ENCODE assay signal across 8 mouse cellular contexts in the genomic region with DNA sequence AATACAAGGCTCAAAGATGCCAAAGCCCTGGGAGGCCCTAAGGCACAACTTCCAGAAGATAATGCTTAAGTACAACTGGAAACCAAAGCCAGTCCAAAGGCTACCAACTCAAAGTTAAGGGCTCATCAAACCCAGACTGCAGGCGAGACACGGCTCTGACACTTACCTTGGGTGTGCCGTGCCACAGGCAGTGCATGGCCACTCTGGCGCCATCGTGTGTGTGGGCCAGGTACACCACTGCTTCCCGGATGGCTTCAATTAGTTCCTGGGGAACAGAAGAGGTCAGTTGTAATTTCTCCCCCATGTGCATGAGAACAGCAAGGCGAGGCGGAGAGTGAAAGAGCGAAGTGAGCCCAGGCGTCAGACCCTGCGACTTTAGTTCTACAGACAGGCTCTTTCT. TPM values are rescaled to one million over a fixed set of nuclear protein-coding genes. Genes with fewer than 3 reads are reported as not detected.
DNase-seq lines count a peak whose midpoint lies in the region; ATAC-seq and TF ChIP-seq lines count a peak whose summit lies in the region.

No protein-coding gene starts in this region.

- H3K4me2 ChIP-seq in intestine, embryonic 14.5 days (ENCODE audit: low read length): no peak overlapping the region
- no peak overlapping the region for H3K4me2 ChIP-seq in intestine, embryonic 16.5 days (ENCODE audit: low read depth, low read length)
- H3K4me2 ChIP-seq in limb, embryonic 11.5 days (ENCODE audit: low read depth, severe bottlenecking): no peak overlapping the region

- 55% methylated on average over 11 of the region's 11 CpGs for WGBS in intestine, embryonic 14.5 days
- 64% methylated on average over 11 of the region's 11 CpGs for WGBS in intestine, embryonic 16.5 days
- 45% methylated on average over 11 of the region's 11 CpGs for WGBS in limb, embryonic 11.5 days

- H3K9ac ChIP-seq in intestine, embryonic 14.5 days (ENCODE audit: low read length): no peak overlapping the region
- H3K9ac ChIP-seq in intestine, embryonic 16.5 days (ENCODE audit: low read depth, low read length): no peak overlapping the region
- no peak overlapping the region for H3K9ac ChIP-seq in limb, embryonic 11.5 days (ENCODE audit: low read length)

- TF ChIP-seq POLR2A in cortical plate, adult 2 months (IDR thresholded peaks at IDR 0.05; ENCODE audit: extremely low read depth, insufficient read depth, low read length): no peak

- no peak overlapping the region for H3K27ac ChIP-seq in intestine, embryonic 14.5 days (ENCODE audit: low read depth)
- no peak overlapping the region for H3K27ac ChIP-seq in intestine, embryonic 16.5 days (ENCODE audit: low read length)
- no peak overlapping the region for H3K27ac ChIP-seq in cortical plate, adult 2 months (ENCODE audit: insufficient read depth, low read length)
- no peak overlapping the region for H3K27ac ChIP-seq in limb, embryonic 11.5 days (replicated peaks; ENCODE audit: low read depth, low read length)

- no peak overlapping the region for H3K4me3 ChIP-seq in intestine, embryonic 14.5 days (ENCODE audit: low read depth, low read length)
- no peak overlapping the region for H3K4me3 ChIP-seq in intestine, embryonic 16.5 days (ENCODE audit: low read length)
- H3K4me3 ChIP-seq in cortical plate, adult 2 months (ENCODE audit: insufficient read depth, low read length): no peak overlapping the region
- no peak overlapping the region for H3K4me3 ChIP-seq in limb, embryonic 11.5 days (ENCODE audit: low read depth, low read length)

- H3K36me3 ChIP-seq in intestine, embryonic 14.5 days (ENCODE audit: control insufficient read depth, insufficient read depth, low read length): peaks cover 87% of the 10 kb centered on the region
- H3K36me3 ChIP-seq in intestine, embryonic 16.5 days (ENCODE audit: control insufficient read depth, insufficient read depth, low read length): peaks cover 23% of the 10 kb centered on the region
- H3K36me3 ChIP-seq in limb, embryonic 11.5 days (ENCODE audit: control insufficient read depth, insufficient read depth, low read length): peaks cover 16% of the 10 kb centered on the region

- H3K4me1 ChIP-seq in intestine, embryonic 14.5 days (replicated peaks; ENCODE audit: control insufficient read depth, insufficient read depth, low read length): no peaks in the 10 kb centered on the region
- no peaks in the 10 kb centered on the region for H3K4me1 ChIP-seq in intestine, embryonic 16.5 days (ENCODE audit: control insufficient read depth, insufficient read depth, low read length)
- H3K4me1 ChIP-seq in cortical plate, adult 2 months (ENCODE audit: control insufficient read depth, insufficient read depth, low read length): no peaks in the 10 kb centered on the region
- H3K4me1 ChIP-seq in limb, embryonic 11.5 days (ENCODE audit: control insufficient read depth, insufficient read depth, low read length): no peaks in the 10 kb centered on the region

- H3K27me3 ChIP-seq in intestine, embryonic 14.5 days (replicated peaks; ENCODE audit: control insufficient read depth, insufficient read depth, low read length): no peaks in the 10 kb centered on the region
- no peaks in the 10 kb centered on the region for H3K27me3 ChIP-seq in intestine, embryonic 16.5 days (replicated peaks; ENCODE audit: control insufficient read depth, insufficient read depth, low read length)
- no peaks in the 10 kb centered on the region for H3K27me3 ChIP-seq in limb, embryonic 11.5 days (ENCODE audit: control insufficient read depth, insufficient read depth, low read length)

- no peak for ATAC-seq in intestine, embryonic 14.5 days (replicated peaks; ENCODE audit: low FRiP score, low TSS enrichment, low read depth)
- no peak for ATAC-seq in intestine, embryonic 16.5 days
- peak; percentile 52 for ATAC-seq in granulocyte monocyte progenitor cell, adult 5-6 weeks (replicated peaks; ENCODE audit: poor library complexity, severe bottlenecking)
- no peak for ATAC-seq in limb, embryonic 11.5 days (ENCODE audit: insufficient number of reproducible peaks, low FRiP score, low TSS enrichment, low read depth)

- H3K9me3 ChIP-seq in intestine, embryonic 14.5 days (ENCODE audit: control insufficient read depth, low read length): no peaks in the 10 kb centered on the region
- H3K9me3 ChIP-seq in intestine, embryonic 16.5 days (ENCODE audit: control insufficient read depth, low read length): no peaks in the 10 kb centered on the region
- no peaks in the 10 kb centered on the region for H3K9me3 ChIP-seq in limb, embryonic 11.5 days (ENCODE audit: control insufficient read depth, low read length)

- DNase-seq in intestine, embryonic 14.5 days (ENCODE audit: low spot score): peak; percentile 64
- peak; percentile 34 for DNase-seq in WW6 (ENCODE audit: low read depth, low spot score)
- peak; percentile 80 for DNase-seq in limb, embryonic 11.5 days (ENCODE audit: low spot score)
- peak; percentile 24 for DNase-seq in ovary, postnatal 10 days (ENCODE audit: low spot score)
- DNase-seq in urinary bladder, postnatal 36 days (ENCODE audit: low spot score in 2 of 2): peak; percentile 44 to 45

- TF ChIP-seq CTCF in cortical plate, adult 2 months (IDR thresholded peaks at IDR 0.05; ENCODE audit: extremely low read depth, insufficient read depth, low read length): peak; percentile 68

RNA-seq across cellular contexts. Expression of gene Pum3, which starts 13.1 kb away (rescaled TPM):
- 74.5 and 78.9 TPM in 2 replicates for polyA plus RNA-seq in intestine, embryonic 14.5 days (2014; fragmentation: Nextera tagmentation; extraction: Ambion mirVana)
- 57.6 and 63.1 TPM in 2 replicates for polyA plus RNA-seq in intestine, embryonic 16.5 days (2015; fragmentation: Nextera tagmentation; extraction: Ambion mirVana)
- polyA plus RNA-seq in cortical plate, adult 2 months (2012; rRNA removed): 22.8 and 25.0 TPM in 2 replicates
- 109 and 140 TPM in 2 replicates for total RNA-seq in granulocyte monocyte progenitor cell, adult 5-6 weeks (2014; fragmentation: Nextera tagmentation)
- total RNA-seq in granulocyte monocyte progenitor cell, adult 5-6 weeks (2017): 139 and 146 TPM in 2 replicates
- 94.6 and 103 TPM in 2 replicates for polyA plus RNA-seq in limb, embryonic 11.5 days (2014; fragmentation: Nextera tagmentation; extraction: Ambion mirVana)

Comparison
In these comparisons a context has a peak if more than half of its experiments do, and no peak if none do; other contexts are left out.
1. DNase-seq: peak in every context shown above with its lines; median percentile 80 in limb, embryonic 11.5 days; 64 in intestine, embryonic 14.5 days; 44 in urinary bladder, postnatal 36 days; 34 in WW6; 24 in ovary, postnatal 10 days.